Mouse (Mus musculus) hindbrain, embryonic 13.5 days (tissue): ENCODE data around the gene Gtf2h1. TPM values are rescaled to one million over a fixed set of nuclear protein-coding genes. Genes with fewer than 3 reads are reported as not detected.

ENCODE experiments used
- ATAC-seq: fragments of 200-750 bp; cut with Nextera tagmentation; 2 replicates; pipeline ENCODE4 v1.8.0; 2017; ENCODE audit warnings: moderate TSS enrichment; ENCODE audit not compliant: low FRiP score
- H3K27ac ChIP-seq: fragments of 300-500 bp; sonication (generic); 2 replicates; pipeline ENCODE4 v1.5.1; 2015; ENCODE audit warnings: inconsistent platforms, mild to moderate bottlenecking, moderate library complexity
- H3K27me3 ChIP-seq: fragments of 300-500 bp; sonication (generic); 2 replicates; pipeline ENCODE4 v1.6.1; 2015; ENCODE audit warnings: mild to moderate bottlenecking, inconsistent platforms
- H3K36me3 ChIP-seq: fragments of 300-500 bp; sonication (generic); 2 replicates; pipeline ENCODE4 v1.6.1; 2015; ENCODE audit warnings: mild to moderate bottlenecking, inconsistent platforms
- H3K4me1 ChIP-seq: fragments of 300-500 bp; sonication (generic); replicated peaks from 2 replicates; pipeline ENCODE4 v1.6.1; 2015; ENCODE audit warnings: inconsistent platforms
- H3K4me2 ChIP-seq: fragments of 300-500 bp; sonication (generic); 2 replicates; pipeline ENCODE4 v1.6.1; 2015; ENCODE audit warnings: inconsistent platforms, mild to moderate bottlenecking, moderate library complexity
- H3K4me3 ChIP-seq: fragments of 300-500 bp; sonication (generic); 2 replicates; pipeline ENCODE4 v1.5.1; 2015; ENCODE audit warnings: mild to moderate bottlenecking, inconsistent platforms
- H3K9ac ChIP-seq: fragments of 300-500 bp; sonication (generic); 2 replicates; pipeline ENCODE4 v1.6.1; 2015; ENCODE audit warnings: mild to moderate bottlenecking, inconsistent platforms
- H3K9me3 ChIP-seq: fragments of 300-500 bp; sonication (generic); 2 replicates; pipeline ENCODE4 v1.6.1; 2016; ENCODE audit warnings: inconsistent platforms
- WGBS: fragments of 180-500 bp; shearing (Covaris S2); methylation state at CpG from one replicate; pipeline ENCODE4 v1.1.7; 2015; 5-methylcytosine and 5-hydroxymethylcytosine counted together
- polyA plus RNA-seq: library from polyadenylated mRNA; unstranded; fragments of >200 nt; fragmentation: Nextera tagmentation; extraction: Ambion mirVana; gene quantifications from 2 replicates; pipeline ENCODE4 v1.2.1, GENCODE M21; 2015

The Gtf2h1 gene
- polyA plus RNA-seq, 1 experiment from 2014 or later, result 44.2 TPM

DNA sequence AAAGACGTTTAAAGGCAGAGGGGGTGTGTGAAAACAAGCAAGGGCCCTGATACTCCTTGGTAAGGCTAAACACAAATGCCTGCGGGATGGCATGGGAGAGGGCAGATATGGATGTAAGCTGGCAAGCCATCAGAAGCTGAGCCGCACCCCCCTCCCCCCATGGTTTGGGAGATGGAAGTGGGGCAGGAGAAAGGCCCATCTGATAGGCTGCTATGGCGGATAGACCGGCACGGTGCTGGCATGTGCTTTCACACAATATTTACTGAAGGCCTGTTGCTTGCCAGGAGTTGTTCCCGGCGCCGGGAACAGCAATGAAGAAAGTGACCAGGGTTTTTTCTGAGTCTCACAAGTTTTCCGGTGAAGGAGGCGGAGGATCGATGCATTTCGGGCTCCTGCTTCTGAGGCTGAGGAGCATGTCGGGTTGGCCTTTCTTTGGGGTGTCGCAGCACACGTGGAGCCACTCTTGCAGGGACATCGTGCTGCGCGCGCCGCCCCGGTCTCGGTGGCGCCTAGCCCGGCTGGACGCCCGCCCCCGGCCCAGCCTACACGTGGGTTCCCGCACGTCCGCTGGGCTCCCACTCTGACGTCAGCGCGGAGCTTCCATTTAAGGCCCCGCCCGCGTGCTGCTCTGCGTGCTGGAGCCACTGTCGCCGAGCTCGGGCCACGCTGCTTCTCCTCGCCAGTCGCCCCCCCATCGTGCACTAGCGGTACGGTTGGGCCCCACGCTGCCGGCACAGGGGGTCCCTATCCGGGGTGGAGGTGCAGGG is 49.5 kb downstream of the Gtf2h1 start:
- Histone ChIP-seq H3K27ac (peak overlapping the region; percentile 84), H3K36me3 (peaks cover 14% of the 10 kb centered on the region), H3K9ac (peak overlapping the region; percentile 87), H3K4me3 (peak overlapping the region; percentile 76), H3K9me3 (no peaks in the 10 kb centered on the region), H3K4me1 (peaks cover 22% of the 10 kb centered on the region), H3K27me3 (peaks cover 23% of the 10 kb centered on the region), H3K4me2 (peak overlapping the region; percentile 95)
- peak; percentile 82 for ATAC-seq
- under 1% methylated on average over 51 of the region's 51 CpGs for WGBS

GRCm38 (mm10) chr7:46845978-46846485 is 50.1 kb downstream of the Gtf2h1 start:
- WGBS, result under 1% methylated on average over 36 of the region's 36 CpGs
- peaks cover 17% of the 10 kb centered on the region for H3K36me3 ChIP-seq
- peak; percentile 27 for ATAC-seq
- peak overlapping the region; percentile 84 for H3K27ac ChIP-seq
- peaks cover 17% of the 10 kb centered on the region for H3K27me3 ChIP-seq
- H3K9me3 ChIP-seq, result no peaks in the 10 kb centered on the region
- peaks cover 22% of the 10 kb centered on the region for H3K4me1 ChIP-seq
- peak overlapping the region; percentile 87 for H3K9ac ChIP-seq
- peak overlapping the region; percentile 76 for H3K4me3 ChIP-seq
- peak overlapping the region; percentile 95 for H3K4me2 ChIP-seq

GRCm38 (mm10) chr7:46846486-46847244 is 50.8 kb downstream of the Gtf2h1 start:
- H3K4me2 ChIP-seq, result peak overlapping the region; percentile 95
- H3K27ac ChIP-seq, result peak overlapping the region; percentile 84
- no peaks in the 10 kb centered on the region for H3K9me3 ChIP-seq
- peaks cover 24% of the 10 kb centered on the region for H3K36me3 ChIP-seq
- peak overlapping the region; percentile 76 for H3K4me3 ChIP-seq
- WGBS, result under 1% methylated on average over 28 of the region's 28 CpGs
- peaks cover 11% of the 10 kb centered on the region; the same call in 1 of the 2 replicates for H3K27me3 ChIP-seq
- peaks cover 22% of the 10 kb centered on the region for H3K4me1 ChIP-seq
- H3K9ac ChIP-seq, result peak overlapping the region; percentile 87
- ATAC-seq, result peak; percentile 53

DNA sequence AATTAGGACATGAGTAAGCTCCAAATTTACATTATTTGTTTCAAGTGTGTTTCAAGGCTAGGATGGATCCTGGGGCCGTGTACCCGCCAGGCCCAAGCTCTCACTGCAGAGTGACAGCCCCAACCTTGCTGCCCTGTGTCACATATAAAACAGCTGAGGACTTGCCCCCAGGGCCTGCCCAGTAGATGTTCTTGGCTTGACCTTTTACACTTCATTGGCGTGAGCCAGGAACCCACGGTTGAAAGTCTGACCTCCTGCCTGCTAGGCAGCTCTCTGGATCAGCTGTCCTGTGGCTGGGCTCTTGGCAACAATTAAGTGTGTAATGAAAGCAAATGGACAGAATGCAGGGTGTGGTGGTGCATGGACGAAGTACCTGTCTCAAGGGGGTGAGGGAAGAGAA is 53.4 kb downstream of the Gtf2h1 start:
- WGBS, result 65% methylated on average over 5 of the region's 5 CpGs
- peaks cover 50% of the 10 kb centered on the region for H3K36me3 ChIP-seq

DNA sequence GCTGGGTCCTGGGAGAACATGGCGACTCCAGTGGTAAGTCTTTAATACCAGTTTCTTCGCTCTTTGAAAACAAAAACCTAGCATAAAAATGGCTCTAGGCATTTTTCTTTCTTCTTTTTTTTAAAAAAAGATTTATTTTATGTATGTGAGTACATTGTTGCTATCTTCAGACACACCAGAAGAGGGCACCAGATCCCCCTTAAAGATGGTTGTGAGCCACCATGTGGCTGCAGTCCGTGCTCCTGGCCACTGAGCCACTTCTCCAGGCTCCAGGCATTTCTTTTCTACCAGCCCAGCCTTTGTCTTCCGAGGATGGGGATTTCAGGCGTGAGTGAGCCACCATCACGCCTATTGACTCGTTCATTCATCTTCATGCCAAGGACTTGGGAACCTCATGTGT is 55.1 kb downstream of the Gtf2h1 start:
- Histone ChIP-seq H3K27me3 (no peaks in the 10 kb centered on the region), H3K4me3 (no peak overlapping the region), H3K9me3 (no peaks in the 10 kb centered on the region), H3K9ac (no peak overlapping the region), H3K36me3 (peaks cover 66% of the 10 kb centered on the region), H3K4me2 (no peak overlapping the region), H3K27ac (no peak overlapping the region), H3K4me1 (peaks cover 16% of the 10 kb centered on the region)
- no peak for ATAC-seq
- WGBS, result 43% methylated on average over 7 of the region's 7 CpGs

More for the DNA sequence above, 53.4 kb downstream of the Gtf2h1 start:
- Histone ChIP-seq H3K9me3 (no peaks in the 10 kb centered on the region), H3K27me3 (no peaks in the 10 kb centered on the region), H3K4me3 (no peak overlapping the region), H3K27ac (no peak overlapping the region), H3K4me1 (peaks cover 22% of the 10 kb centered on the region), H3K9ac (no peak overlapping the region), H3K4me2 (no peak overlapping the region)
- ATAC-seq, result no peak

- no peak for ATAC-seq
- WGBS, result 91% methylated on average over 1 of the region's 1 CpGs
- H3K36me3 ChIP-seq, result peaks cover 66% of the 10 kb centered on the region
These were observed 56.8 kb downstream of the Gtf2h1 start for GRCm38 (mm10) chr7:46852666-46853065.

GRCm38 (mm10) chr7:46853365-46853764 is 57.5 kb downstream of the Gtf2h1 start:
- Histone ChIP-seq H3K4me1 (no peaks in the 10 kb centered on the region), H3K4me2 (no peak overlapping the region), H3K9ac (no peak overlapping the region), H3K36me3 (peaks cover 66% of the 10 kb centered on the region), H3K27me3 (no peaks in the 10 kb centered on the region), H3K27ac (no peak overlapping the region), H3K9me3 (no peaks in the 10 kb centered on the region), H3K4me3 (no peak overlapping the region)
- ATAC-seq, result no peak
- 92% methylated on average over 9 of the region's 9 CpGs for WGBS

More at GRCm38 (mm10) chr7:46852666-46853065, 56.8 kb downstream of the Gtf2h1 start:
- Histone ChIP-seq H3K4me1 (peaks cover under 1% of the 10 kb centered on the region; the same call in 1 of the 2 replicates), H3K9ac (no peak overlapping the region), H3K9me3 (no peaks in the 10 kb centered on the region), H3K4me3 (no peak overlapping the region), H3K4me2 (no peak overlapping the region), H3K27me3 (no peaks in the 10 kb centered on the region), H3K27ac (no peak overlapping the region)

DNA sequence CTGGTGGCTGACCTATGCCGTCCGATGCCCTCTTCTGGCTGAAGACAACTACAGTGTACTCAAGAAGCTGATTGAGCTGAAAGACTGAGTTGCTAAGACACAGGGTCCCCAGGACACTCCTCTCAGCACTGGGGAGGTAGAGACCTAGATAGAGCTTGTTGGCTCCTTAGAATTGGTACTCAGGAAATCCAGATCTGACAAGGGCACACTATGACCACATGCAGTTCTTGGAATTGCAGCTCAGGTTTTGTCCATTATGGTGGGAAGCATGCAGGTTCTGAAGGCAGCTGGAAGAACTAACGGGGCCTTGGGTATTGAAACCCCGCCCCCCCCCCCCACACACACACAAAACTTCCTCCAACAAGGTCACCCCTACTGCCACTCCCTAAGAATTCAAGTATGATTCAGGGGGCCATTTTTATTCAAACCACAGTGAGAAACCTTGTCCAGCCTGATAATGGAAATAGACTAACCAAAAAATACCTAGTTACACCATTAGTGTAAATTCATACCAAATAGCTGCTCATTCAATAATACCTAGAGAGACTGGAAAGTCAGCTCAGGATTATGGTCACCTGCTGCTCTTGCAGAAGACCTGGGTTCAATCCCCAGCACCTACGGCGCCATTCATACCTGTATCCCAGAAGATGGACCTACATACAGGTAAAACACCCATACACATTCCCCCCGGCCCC is 60.1 kb downstream of the Gtf2h1 start:
- Histone ChIP-seq H3K4me1 (no peaks in the 10 kb centered on the region), H3K4me2 (no peak overlapping the region), H3K4me3 (no peak overlapping the region), H3K9ac (no peak overlapping the region), H3K27me3 (no peaks in the 10 kb centered on the region), H3K9me3 (no peaks in the 10 kb centered on the region), H3K27ac (no peak overlapping the region), H3K36me3 (peaks cover 49% of the 10 kb centered on the region)
- no peak for ATAC-seq
- WGBS, result 69% methylated on average over 7 of the region's 7 CpGs

- Histone ChIP-seq H3K36me3 (peaks cover 34% of the 10 kb centered on the region), H3K9me3 (no peaks in the 10 kb centered on the region), H3K27ac (no peak overlapping the region), H3K27me3 (no peaks in the 10 kb centered on the region), H3K4me1 (no peaks in the 10 kb centered on the region), H3K4me2 (no peak overlapping the region), H3K4me3 (no peak overlapping the region), H3K9ac (no peak overlapping the region)
- 85% methylated on average over 9 of the region's 9 CpGs for WGBS
- no peak for ATAC-seq
These were observed 61.5 kb downstream of the Gtf2h1 start for GRCm38 (mm10) chr7:46857436-46857835.

DNA sequence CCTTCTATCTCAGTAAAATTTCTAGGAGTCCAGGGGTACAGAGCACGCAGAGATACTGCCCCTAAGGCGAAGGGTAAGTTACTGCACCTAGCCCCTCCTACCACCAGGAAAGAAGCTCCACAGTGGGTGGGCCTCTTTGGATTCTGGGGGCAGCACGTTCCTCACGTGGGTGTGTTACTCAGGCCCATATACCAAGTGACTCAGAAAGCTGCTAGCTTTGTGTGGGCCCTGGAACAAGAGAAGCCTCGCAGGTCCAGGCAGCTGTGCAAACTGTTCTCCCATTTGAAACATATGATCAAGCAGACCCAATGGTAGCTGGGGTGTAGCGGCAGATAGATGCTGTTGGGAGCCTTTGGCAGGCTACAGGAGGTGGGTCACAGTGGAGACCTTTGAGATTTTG is 63.1 kb downstream of the Gtf2h1 start:
- no peak overlapping the region for H3K9ac ChIP-seq
- H3K9me3 ChIP-seq, result no peaks in the 10 kb centered on the region
- H3K4me1 ChIP-seq, result no peaks in the 10 kb centered on the region
- no peaks in the 10 kb centered on the region for H3K27me3 ChIP-seq
- peaks cover 18% of the 10 kb centered on the region for H3K36me3 ChIP-seq
- H3K4me3 ChIP-seq, result no peak overlapping the region
- no peak for ATAC-seq
- WGBS, result 60% methylated on average over 6 of the region's 6 CpGs
- H3K4me2 ChIP-seq, result no peak overlapping the region
- no peak overlapping the region for H3K27ac ChIP-seq

DNA sequence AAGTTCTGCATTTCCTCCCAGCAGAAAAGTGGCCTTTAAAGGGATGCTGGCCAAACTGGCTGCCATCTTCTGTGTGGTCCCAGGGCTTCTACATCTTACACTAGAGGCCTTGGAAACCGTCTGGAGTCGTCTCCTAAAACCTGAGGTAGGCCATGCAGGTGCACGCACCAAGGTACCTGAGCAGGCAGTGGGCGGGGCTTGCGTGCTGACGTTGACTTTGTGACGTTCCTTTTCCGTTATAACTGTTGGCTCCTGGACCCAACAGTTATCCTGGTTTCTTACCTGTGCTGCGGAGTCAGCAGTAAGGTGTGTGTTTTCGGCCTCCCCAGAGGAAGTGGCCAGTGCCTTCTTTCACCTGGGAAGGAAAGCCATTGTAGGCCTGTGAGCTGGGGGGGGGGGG is 65.1 kb downstream of the Gtf2h1 start, which contains the start of gene Ldhc:
Gene Ldhc (plus strand): TSS at position 208 of the 400 bp plus-strand sequence.
- Histone ChIP-seq H3K4me3 (no peak within 1 kb of the TSS), H3K4me1 (no peaks in the 10 kb centered on the region), H3K9me3 (no peaks in the 10 kb centered on the region), H3K36me3 (0 out of 2 replicates have a peak, but pooled peaks cover under 1% of the 10 kb centered on the region), H3K27ac (no peak within 1 kb of the TSS), H3K4me2 (no peak within 1 kb of the TSS), H3K27me3 (no peaks in the 10 kb centered on the region), H3K9ac (no peak within 1 kb of the TSS)
- WGBS, result 41% methylated on average over 10 of the region's 10 CpGs
- no peak for ATAC-seq

DNA sequence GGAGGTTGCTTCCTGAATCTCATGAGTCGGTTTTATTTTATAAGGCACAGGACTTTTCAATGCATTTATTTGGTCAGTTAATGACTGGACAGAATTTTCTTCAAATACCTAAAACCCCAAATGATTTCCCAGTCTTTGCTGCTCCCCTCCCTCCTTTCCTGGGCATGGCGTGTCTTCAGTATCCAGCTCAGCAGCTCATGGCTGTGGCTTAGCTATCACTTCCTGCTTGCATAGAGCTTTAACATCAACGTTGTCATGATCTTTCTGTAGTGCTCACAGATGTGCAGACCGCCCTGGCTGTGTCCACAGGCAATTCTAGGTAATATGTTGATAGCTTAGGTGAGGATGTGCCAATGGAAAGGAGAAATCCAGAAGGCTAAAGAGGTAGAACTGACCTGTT is 76.1 kb downstream of the Gtf2h1 start:
- 82% methylated on average over 4 of the region's 4 CpGs for WGBS
- no peak for ATAC-seq
- Histone ChIP-seq H3K4me3 (no peak overlapping the region), H3K9ac (no peak overlapping the region), H3K4me2 (no peak overlapping the region), H3K36me3 (no peaks in the 10 kb centered on the region), H3K9me3 (no peaks in the 10 kb centered on the region), H3K27me3 (no peaks in the 10 kb centered on the region), H3K4me1 (no peaks in the 10 kb centered on the region), H3K27ac (no peak overlapping the region)
